Mouse (Mus musculus) liver, embryonic 14.5 days (tissue): ENCODE results near the gene 1700001C19Rik.

Source experiments
- CTCF ChIP-seq: IDR thresholded peaks from 2 replicates; pipeline ENCODE4 v1.5.1; 2016; ENCODE audit warnings: antibody characterized with exemption, low read depth, control low read depth
- EP300 ChIP-seq: IDR thresholded peaks from 2 replicates; pipeline ENCODE4 v1.6.1; 2016; ENCODE audit warnings: antibody characterized with exemption, low read depth

- TF ChIP-seq EP300 (no peak), CTCF (no peak)
These were observed 21.8 kb upstream of the 1700001C19Rik start for GRCm38 (mm10) chr17:47458936-47459335.
